Mouse (Mus musculus) retina, adult 2 months (tissue): Measurements from ENCODE around the gene Vmn1r229.

Source experiments
- DNase-seq: peaks from one replicate; pipeline ENCODE4 v3.0.0-alpha.2; 2012; ENCODE audit warnings: low read depth, low spot score

The Vmn1r229 gene

GRCm38 (mm10) chr17:20811255-20811654, at the start of gene Vmn1r229:
TSS of gene Vmn1r229 (plus strand) at chr17:20811555.
- no peak for DNase-seq

- DNase-seq: no peak
Measured at GRCm38 (mm10) chr17:20786057-20786456, 25.3 kb upstream of the Vmn1r229 start, which contains the start of gene Vmn1r228. TSS of gene Vmn1r228 (minus strand) at chr17:20786157.

DNA sequence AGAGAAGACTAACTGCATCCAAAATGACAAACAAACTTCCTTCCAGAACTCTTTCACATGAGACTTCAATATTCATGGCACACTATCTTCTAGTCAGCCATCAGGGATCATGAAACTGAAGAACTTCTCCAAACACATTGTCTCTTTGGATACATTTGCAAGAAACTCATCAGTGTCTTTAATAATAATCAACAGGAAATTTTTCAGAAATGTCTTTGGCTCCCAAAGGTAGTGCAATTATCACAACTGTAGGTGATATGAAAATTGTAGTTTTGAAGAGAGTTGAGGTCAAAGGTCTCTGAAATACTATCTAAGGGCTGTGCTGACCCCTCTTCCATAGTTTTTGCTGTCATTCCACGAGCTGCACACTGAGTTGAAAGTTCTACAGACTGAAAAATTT, 28.8 kb downstream of the Vmn1r229 start, which contains the start of gene Vmn1r230:
TSS of gene Vmn1r230 (plus strand) at position 301 of the 400 bp plus-strand sequence.
- DNase-seq: no peak
